Mouse (Mus musculus): Measurements from ENCODE around the gene Pitx2. TPM values are rescaled to one million over a fixed set of nuclear protein-coding genes. Genes with fewer than 3 reads are reported as not detected.

Gene Pitx2
- total RNA-seq, 2 experiments from 2014 or later = 1.3 TPM

DNA sequence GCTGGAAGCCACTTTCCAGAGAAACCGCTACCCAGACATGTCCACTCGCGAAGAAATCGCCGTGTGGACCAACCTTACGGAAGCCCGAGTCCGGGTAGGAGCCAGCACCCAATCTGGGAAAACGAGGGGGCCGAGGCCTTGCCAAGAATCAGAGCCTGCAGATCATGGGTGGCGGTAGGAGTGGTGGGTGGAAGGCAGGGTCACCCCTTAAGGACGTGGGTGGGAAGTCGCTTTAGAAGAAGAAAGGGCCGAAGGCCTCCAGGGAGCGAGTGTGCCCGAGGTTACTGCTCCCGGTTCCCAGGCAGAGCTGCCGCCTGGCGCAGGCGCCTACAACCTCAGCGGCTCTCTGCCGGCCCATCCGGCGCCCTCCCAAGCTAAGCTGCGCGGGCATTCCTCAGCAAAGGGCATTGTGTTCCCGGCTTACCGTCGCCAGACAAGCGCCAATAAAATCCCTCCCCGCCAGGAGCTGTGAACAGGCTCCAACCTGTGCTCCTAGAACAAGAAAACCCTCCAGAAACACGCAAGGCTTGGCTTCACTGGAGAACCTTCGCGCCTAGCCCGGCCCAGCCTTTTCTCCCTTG lies 16.2 kb downstream of the Pitx2 start:
- intact Hi-C loops (cut with DNase I) = loop anchor here (5.0 kb wide), 1 partner anchor 1579 kb away; no protein-coding TSS in a partner anchor
- no peak for DNase-seq (ENCODE audit: low spot score)

DNA sequence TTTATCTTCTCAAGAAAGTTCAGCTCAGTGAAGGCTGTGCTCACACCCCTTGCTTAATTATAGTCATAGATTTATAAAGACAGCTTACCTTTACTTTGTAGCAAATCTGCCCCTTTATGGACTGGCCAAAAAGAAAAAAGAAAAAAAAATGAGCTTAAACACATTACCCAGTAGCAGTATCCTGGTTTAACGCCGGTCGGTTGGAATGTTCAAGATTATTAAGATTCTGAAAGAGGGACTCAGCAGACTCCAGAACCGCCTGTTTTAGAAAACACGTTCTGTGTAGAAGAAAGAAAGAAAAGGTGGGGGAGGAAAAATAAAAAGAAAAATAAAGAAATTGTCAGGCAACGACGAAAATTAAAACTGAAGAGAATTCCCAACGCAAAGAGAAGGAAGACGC lies 16.8 kb downstream of the Pitx2 start:
- intact Hi-C loops (cut with DNase I) = loop anchor here (5.0 kb wide), 1 partner anchor 1579 kb away; no protein-coding TSS in a partner anchor

DNA sequence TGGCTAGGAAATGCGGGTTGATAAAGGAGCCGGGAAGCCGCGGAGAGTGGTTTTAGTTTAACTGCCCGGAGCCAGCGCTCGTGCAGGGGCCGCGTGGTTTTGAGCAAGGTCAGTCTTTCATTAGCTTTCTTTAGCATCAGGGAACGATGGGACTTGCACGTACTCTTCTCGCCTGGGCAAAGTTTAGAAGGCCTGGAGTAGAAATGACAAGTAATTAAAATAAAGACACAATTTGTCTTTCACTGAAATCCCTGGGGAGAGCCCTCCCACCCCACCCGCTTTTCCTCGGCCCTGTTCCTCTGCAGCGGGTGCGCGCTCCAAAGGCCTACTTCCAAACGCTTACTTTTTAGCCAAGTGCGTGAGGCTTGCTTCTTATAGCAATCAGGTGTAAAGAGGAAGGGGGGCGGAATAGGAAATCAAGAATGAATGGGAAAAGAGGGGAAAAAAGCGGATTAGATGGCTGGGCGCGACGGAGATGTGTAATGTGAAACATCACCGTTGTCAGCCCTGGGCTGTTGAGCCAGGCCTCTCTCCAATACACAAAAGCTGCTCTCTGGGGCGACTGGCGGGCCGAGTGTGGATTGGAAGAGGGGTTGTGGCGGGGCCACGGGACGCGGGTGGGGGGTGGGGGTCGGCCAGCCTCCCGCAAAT lies 17.4 kb downstream of the Pitx2 start:
- no peak for DNase-seq (ENCODE audit: low spot score)
- intact Hi-C loops (cut with DNase I) = loop anchor here (5.0 kb wide), 1 partner anchor 1580 kb away; no protein-coding TSS in a partner anchor

More for the DNA sequence above, 16.8 kb downstream of the Pitx2 start:
- no peak for DNase-seq (ENCODE audit: low spot score)

DNA sequence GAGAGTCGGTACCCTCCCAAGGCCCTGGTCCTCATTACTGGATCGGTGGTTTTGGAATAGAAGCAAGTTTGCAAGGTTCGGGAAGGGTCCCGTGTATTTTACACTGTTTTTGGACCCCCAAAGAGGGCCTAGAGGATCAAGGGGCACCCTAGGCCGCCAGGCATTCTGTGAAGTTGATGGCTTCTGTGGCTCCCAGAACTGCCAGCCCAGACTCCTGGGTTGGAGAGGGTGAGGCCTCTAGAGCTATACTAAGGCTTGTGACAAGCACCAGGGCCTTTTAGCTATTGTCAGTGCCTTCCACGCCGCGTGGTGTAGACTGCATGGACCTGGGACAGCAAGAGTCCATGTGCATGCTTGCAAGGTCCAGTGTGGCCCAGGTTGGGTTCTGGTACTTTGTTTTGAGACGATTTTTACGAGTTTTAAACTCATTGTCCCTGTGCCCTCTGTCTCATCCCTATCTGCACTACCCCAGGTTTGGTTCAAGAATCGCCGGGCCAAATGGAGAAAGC lies 18.2 kb downstream of the Pitx2 start:
- DNase-seq (ENCODE audit: low spot score) = no peak
- intact Hi-C loops (cut with DNase I) = loop anchor here (5.0 kb wide), 1 partner anchor 1581 kb away; no protein-coding TSS in a partner anchor

DNA sequence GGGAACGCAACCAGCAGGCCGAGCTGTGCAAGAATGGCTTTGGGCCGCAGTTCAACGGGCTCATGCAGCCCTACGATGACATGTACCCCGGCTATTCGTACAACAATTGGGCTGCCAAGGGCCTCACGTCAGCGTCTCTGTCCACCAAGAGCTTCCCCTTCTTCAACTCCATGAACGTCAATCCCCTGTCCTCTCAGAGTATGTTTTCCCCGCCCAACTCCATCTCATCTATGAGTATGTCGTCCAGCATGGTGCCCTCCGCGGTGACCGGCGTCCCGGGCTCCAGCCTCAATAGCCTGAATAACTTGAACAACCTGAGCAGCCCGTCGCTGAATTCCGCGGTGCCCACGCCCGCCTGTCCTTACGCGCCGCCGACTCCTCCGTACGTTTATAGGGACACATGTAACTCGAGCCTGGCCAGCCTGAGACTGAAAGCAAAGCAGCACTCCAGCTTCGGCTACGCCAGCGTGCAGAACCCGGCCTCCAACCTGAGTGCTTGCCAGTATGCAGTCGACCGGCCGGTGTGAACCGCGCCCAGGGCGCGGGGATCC lies 18.8 kb downstream of the Pitx2 start:
- DNase-seq (ENCODE audit: low spot score) = no peak
- intact Hi-C loops (cut with DNase I) = loop anchor here (5.0 kb wide), 1 partner anchor 1581 kb away; no protein-coding TSS in a partner anchor

DNA sequence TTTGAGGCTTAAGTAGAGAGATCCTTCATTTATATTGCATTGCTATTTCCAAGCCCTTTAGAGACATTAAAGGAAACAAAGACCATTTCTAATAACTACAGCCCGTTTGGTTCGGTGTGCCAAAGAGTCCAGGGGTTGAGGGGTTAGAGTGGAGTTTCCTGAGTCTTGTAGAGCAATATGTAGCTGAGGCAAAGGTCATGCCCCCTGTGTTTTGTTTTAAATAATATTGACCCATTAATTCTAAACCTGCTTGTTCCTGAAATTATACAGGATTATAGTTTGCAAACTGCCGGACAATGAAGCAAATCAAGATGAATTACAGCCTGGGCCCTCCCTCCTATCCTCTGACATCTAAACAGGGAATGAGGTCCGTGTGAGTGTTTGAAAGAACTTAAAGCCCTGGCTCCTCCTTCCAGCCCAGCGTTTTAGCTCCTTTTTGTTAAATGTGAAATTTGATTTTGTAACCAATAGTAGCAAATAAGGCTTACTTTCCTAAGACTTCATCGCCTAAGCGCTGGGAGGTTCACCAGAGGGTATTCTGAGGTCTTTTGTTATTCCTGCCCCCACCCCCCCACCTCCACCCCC lies 20.5 kb downstream of the Pitx2 start:
- intact Hi-C loops (cut with DNase I) = no loop called here
- DNase-seq (ENCODE audit: low spot score) = no peak

DNA sequence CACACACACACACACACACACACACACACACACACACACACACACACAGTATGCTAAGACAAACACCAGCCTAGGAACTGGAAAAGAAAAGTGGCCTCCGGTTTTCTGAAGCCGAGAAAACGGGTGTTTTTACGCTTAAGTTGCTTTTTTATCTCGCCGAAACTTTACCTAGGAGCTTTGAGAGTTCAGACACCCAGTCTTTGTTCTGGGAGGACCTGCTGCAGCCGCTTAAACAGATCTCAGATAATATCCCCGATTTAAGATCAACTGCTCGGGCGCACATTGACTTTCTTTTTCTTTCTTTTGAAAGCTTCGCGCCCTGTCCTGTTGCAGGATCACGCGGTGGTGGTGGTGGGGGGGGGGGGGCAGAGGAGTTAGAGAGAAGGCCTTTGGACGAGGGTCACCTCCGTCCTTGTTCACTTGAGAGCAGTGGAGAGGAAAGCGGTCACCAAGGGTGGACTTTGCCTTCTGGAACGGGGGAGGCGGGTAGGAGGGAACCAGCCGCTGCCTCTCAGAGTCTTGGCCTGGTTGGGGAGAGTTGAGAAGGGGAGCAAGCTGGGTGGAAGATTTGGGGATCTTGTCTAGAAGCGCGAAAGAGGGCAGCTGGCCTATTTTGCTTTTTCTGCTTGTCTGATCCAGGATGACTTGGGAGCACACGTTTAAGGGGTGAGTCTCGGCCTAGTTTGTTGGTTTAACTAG lies 21.2 kb downstream of the Pitx2 start:
- intact Hi-C loops (cut with DNase I) = no loop called here
- DNase-seq (ENCODE audit: low spot score) = no peak

DNA sequence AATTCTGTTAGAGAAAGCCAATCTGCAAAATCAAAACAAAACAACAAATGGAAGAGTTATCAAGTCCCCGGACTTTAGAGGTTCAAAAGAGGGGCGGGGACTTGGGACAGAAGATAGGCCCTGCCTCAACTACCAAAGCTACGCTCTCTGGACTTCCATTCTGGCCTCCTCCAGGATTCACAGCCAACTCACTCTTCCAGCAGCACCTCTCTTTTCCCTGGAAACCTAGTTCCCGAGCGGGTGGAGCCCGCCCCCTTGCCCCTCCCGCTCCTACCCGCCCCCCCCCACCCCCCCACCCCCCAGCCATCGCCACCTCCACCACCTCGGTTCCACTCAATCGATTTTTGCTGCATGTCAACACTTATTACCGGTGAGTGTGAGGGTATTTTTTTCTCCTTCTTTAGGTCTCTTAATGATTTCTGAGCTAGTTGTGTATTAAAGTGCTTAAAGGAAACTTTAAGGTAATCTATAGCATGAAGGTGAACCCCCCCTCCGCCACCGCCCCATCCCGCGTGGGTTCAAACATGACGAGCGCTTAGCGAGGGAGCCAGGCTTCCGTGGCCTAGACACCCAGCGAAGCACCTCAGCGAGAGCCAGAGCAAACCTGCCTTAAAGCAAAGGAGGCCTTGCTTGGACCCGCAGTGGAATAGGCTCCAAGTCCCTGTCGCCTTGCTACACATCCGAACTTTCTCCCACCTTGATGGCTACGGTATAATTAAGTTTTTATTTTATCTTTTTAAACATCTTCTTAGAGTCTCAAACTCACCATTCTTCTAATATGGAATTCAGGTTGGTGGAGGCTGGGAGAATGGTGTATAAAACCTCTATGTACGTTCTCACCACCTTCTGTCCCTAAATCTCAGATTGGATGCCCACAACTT lies 21.9 kb downstream of the Pitx2 start:
- intact Hi-C loops (cut with DNase I) = no loop called here
- DNase-seq (ENCODE audit: low spot score) = no peak

DNA sequence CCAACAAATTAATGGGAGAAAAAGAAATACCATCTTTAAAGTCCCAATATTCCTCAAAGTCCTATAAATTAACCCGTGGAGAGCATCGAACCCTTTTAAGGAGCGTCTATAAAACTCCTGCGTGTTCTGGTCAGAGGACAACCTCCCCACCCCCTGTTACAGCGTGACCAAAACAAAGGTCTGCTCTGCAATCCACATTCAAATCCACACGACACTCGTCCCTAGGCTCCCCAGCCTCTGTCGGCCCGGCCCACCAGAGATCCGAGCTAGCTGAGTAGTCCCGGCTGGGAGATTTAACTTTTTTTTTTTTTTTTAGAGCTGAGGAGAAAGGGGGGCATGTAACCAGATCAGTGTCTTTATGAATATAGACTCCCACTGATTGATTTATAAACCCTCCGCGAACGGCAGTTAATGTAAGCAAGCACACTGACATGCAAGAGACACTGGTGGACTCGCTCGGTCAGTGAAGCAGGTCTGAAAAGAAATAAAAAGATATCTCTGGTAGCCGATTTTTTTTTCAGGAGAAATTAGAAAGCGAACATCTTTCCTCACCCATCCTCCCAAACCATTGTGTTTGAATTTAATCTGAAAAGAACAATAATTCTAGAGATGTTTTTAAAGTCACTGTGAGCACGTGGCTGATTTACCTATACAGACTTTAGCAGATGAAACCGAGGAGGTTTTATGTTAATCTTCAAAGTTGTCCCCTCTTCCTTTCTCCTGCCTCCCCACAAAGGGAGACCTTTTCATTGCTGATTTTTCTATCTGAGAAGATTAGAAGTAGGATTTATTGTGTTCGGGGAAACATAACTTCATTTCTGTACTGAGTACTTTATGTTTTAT lies 23.0 kb downstream of the Pitx2 start:
- intact Hi-C loops (cut with DNase I) = no loop called here
- no peak for DNase-seq (ENCODE audit: low spot score)

DNA sequence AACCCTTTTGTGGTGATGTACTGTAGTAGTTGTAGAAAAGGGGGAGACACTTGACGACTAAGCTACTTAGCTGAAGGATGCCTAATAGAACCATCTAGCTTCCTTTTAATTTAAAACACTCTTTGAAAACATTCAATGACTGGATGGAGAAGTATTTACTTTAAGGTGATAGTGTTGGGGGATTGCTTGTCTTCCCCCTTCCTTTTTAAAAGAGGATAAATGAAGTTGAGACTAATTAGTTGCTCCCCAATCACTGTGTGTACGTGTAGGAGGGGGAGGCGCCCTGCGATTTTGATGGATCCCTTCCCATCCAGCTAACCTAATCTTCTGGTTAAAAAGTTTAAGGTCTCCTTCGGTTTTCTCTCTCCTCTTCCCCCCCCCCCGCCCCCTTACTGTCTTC lies 23.7 kb downstream of the Pitx2 start:
- intact Hi-C loops (cut with DNase I) = no loop called here
- DNase-seq (ENCODE audit: low spot score) = no peak

DNA sequence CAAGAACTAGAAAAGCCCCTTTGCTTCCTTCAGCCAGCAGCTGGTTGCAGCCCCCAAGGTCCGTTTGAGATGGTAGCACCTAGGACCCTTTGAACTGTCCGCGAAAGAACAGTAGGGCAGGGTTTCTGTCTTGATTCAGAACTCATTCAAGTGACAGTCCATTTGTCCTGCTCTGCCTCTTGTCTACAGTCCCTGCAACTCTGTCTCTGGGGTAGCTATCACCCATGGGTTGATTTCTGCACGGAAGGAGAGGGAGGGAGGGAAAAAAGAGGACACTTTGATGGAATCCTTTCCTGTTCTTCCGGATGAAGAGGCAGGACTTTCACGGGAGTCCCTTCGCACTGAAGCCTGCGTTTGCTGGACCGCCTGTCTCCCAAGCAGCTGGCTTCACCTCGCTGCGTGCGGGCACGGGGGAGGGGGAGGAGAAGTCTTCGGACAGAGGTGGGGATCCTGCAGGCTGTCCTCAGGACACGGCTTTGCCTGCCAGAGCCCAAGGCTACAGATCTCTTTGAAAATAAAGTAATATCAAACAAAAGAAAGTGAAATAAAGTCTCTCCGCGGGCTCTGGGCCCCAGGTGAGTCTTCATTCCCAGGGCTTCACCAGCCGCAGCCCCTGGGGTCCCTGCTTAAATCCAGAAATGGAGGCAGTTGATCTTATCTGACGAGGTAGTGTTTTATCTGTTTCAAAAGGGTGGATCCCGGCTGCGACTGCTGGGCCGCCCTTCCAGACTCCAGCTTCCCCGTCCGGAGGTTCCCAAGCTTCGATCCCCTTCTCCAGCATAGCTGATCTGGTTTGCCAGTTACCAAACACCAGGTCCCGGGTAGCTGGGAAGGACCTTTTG lies 24.5 kb downstream of the Pitx2 start:
- no peak for DNase-seq (ENCODE audit: low spot score)
- intact Hi-C loops (cut with DNase I) = no loop called here

DNA sequence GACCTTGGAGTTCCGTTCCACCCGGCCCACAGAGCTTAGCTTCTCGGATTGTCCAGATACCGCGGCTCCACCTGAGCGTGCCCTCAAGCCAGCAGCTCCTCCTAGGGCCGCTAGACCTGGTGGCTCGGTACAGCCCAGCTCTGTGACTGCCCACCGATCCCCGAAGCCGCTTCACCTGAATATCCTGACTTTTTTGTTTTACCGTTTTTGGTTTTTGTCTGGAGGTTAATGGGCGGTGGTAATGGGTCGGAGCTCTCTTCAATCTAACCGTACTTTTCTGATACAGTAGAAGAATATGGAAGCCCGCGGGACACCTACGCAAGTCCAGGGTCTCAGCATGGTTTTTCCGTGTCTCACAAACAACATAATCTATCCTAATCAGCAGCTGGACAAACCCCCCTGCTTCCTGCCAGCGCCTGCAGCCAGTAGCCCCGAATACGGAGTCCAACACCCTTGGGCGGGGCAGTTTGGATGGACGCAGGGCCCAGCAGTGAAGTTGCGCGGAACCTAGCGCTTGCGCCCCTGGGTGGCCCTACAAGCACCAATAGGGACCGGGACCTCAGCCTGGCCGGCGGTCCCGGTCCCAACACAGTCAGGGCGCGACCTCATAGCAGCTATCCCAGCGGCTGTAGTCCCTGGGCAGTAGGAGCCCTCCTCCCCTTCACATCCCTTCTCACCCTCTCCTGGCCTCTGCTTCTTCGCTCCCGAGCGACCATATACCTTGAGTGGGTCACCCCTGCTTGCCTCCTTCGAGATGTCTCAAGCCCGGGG lies 25.3 kb downstream of the Pitx2 start:
- no peak for DNase-seq (ENCODE audit: low spot score)
- intact Hi-C loops (cut with DNase I) = no loop called here

DNA sequence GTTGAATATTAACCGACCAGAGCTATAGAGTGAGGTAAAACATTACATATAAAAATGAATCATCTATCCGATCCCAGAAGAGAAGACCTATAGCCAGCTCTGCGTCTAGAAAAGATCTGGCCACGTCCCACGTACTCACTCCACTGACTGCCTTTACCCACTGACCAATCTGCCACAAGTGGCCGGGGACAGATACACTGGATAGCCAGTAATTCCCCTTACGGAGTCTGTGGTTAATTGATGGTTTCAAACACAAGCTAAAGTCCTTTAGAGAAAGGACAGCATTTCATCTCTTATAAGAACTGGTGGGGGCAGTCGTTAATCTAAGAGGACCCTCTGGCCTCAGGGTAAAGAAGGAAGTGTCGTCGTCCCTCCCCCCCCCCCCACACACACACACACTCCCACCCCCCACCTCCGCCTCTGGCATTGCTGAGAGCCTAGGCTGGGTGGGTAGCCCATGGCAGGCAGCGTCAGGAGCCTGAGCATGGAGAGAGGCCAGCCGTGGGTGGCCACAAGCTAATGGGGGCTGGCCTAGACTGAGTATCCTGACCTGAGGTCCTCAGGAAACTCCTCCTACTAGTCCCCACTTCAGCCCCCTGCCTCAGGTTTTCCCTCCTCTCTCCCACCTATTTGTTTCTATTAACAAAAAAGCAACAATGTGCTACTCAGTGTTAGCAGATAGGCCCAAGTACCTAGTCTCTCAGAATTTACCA lies 26.1 kb downstream of the Pitx2 start:
- no peak for DNase-seq (ENCODE audit: low spot score)
- intact Hi-C loops (cut with DNase I) = no loop called here

DNA sequence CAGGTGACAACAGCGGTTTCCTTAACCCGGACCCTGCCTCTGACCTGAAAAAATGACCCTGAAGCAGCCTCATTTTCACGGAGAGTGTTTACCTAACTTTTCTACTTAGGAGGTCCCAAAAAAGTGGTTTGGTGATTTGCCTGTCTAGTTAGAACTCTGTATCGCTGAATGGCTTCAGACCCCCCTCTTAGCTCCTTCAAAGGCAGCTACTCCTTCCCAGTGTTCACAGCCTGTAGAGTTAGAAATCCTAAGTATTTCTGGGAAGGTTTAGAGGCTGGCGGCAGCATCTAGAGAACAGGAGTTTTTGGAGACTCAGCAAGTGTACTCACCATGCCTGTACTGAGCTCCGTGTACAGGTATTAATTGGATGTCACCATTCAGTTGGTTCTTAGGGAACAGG lies 27.0 kb downstream of the Pitx2 start:
- intact Hi-C loops (cut with DNase I) = no loop called here
- DNase-seq (ENCODE audit: low spot score) = no peak

DNA sequence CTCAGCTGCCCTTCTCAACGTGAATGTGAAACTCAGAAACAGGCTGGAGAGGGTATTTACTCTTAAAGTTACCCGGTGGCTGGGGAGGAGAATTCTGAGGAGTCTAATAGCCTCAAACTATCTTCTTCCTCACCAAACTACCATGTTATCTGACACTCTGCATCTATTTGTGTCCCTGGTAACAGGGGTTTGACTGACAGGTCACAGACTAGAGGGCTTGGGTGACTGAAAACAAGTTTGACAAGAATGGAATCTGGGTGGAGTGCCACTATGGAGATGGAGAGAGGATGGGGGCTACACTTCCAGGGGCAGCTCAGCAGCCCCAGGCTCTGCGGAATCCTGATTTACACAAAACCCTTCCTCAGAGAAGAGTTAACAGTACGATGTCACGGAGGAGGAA lies 27.7 kb downstream of the Pitx2 start:
- no peak for DNase-seq (ENCODE audit: low spot score)
- intact Hi-C loops (cut with DNase I) = no loop called here

DNA sequence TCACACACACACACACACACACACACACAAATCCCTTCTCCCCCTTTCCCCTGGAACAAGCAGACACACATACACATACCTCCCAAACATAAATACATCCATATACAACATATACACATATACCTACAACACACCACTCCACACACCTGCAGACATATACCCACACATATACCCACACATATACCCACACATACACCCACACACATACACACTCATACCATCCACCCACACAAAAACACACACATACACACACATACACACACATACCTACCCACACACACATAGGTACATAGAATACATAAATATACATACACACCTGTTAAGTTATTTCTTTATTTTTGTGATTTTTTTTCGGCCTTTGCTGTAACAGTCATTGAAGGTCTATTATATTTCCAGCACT lies 38.3 kb downstream of the Pitx2 start:
- intact Hi-C loops (cut with DNase I) = no loop called here
- DNase-seq (ENCODE audit: low spot score) = no peak
